Mouse (Mus musculus): Measurements from ENCODE around the gene Dgcr8. TPM values are rescaled to one million over a fixed set of nuclear protein-coding genes. Genes with fewer than 3 reads are reported as not detected.
A peak's percentile ranks its signal among the peaks of the same experiment; 100 is the strongest.

Dgcr8 gene
- polyA plus RNA-seq, 2 experiments: 8.8 to 23.4 TPM

GRCm38 (mm10) chr16:18235389-18236065, 53.5 kb downstream of the Dgcr8 start:
- no peak for DNase-seq (ENCODE audit: low read depth in 3 of 3, low spot score in 3 of 3)
- Histone ChIP-seq H3K9ac (replicated peaks) (no peak overlapping the region), H3K27ac (no peak overlapping the region), H3K4me1 (replicated peaks; ENCODE audit: control insufficient read depth in 2 of 2, insufficient read depth in 2 of 2, low read length in 1 of 2) (peaks cover 3 to 15% of the 10 kb centered on the region in 2 experiments; a peak in 3 of 4 replicates), H3K9me3 (ENCODE audit: control insufficient read depth, low read length) (no peaks in the 10 kb centered on the region), H3K4me2 (ENCODE audit: low read depth) (peak overlapping the region; percentile 70), H3K27me3 (ENCODE audit: control insufficient read depth, insufficient read depth, low read length) (peaks cover 24% of the 10 kb centered on the region), H3K36me3 (replicated peaks; ENCODE audit: control insufficient read depth, insufficient read depth, low read depth) (peaks cover 22% of the 10 kb centered on the region), H3K4me3 (ENCODE audit: insufficient read depth in 1 of 2, low read depth in 2 of 2, low read length in 2 of 2) (peak overlapping the region; percentile 47 to 65)
- 9% methylated on average over 19 of the region's 19 CpGs for WGBS (ENCODE audit: insufficient replicate concordance)
- no peak for TF ChIP-seq EP300 (IDR thresholded peaks at IDR 0.05; ENCODE audit: low read depth)
- TF ChIP-seq CTCF (IDR thresholded peaks at IDR 0.05; ENCODE audit: low read depth): no peak
- peak; percentile 14; the same call in 1 of the 2 replicates for ATAC-seq (ENCODE audit: insufficient read depth)

- Histone ChIP-seq H3K4me2 (ENCODE audit: low read depth) (peak within 1 kb of the TSS; percentile 70), H3K4me1 (replicated peaks; ENCODE audit: control insufficient read depth in 2 of 2, insufficient read depth in 2 of 2, low read length in 1 of 2) (peaks cover 3 to 15% of the 10 kb centered on the region in 2 experiments; a peak in 3 of 4 replicates), H3K27ac (no peak within 1 kb of the TSS), H3K9me3 (ENCODE audit: control insufficient read depth, low read length) (no peaks in the 10 kb centered on the region), H3K27me3 (ENCODE audit: control insufficient read depth, insufficient read depth, low read length) (peaks cover 24% of the 10 kb centered on the region), H3K36me3 (replicated peaks; ENCODE audit: control insufficient read depth, insufficient read depth, low read depth) (peaks cover 16% of the 10 kb centered on the region), H3K9ac (replicated peaks) (peak within 1 kb of the TSS; percentile 47), H3K4me3 (ENCODE audit: insufficient read depth in 1 of 2, low read depth in 2 of 2, low read length in 2 of 2) (peak within 1 kb of the TSS; percentile 57 to 65)
- ATAC-seq (ENCODE audit: insufficient read depth) (peak; percentile 29; the same call in 1 of the 2 replicates), DNase-seq (ENCODE audit: low read depth in 3 of 3, low spot score in 3 of 3) (no peak)
- WGBS (ENCODE audit: insufficient replicate concordance): under 1% methylated on average over 74 of the region's 79 CpGs
- TF ChIP-seq CTCF (IDR thresholded peaks at IDR 0.05; ENCODE audit: low read depth): no peak
- no peak for TF ChIP-seq EP300 (IDR thresholded peaks at IDR 0.05; ENCODE audit: low read depth)
These were observed 54.2 kb downstream of the Dgcr8 start, which contains the start of gene Zdhhc8 for GRCm38 (mm10) chr16:18234671-18235388. Gene Zdhhc8, minus strand, starts transcription at chr16:18235136.

- WGBS (ENCODE audit: insufficient replicate concordance): 17% methylated on average over 13 of the region's 13 CpGs
- no peak for ATAC-seq (ENCODE audit: insufficient read depth)
These were observed 55.0 kb downstream of the Dgcr8 start for GRCm38 (mm10) chr16:18233919-18234670.

GRCm38 (mm10) chr16:18233451-18233850, 55.6 kb downstream of the Dgcr8 start:
- peaks cover 6% of the 10 kb centered on the region for H3K36me3 ChIP-seq (replicated peaks; ENCODE audit: control insufficient read depth, insufficient read depth, low read depth)
- no peak overlapping the region for H3K4me3 ChIP-seq (ENCODE audit: insufficient read depth in 1 of 2, low read depth in 2 of 2, low read length in 2 of 2)
- no peaks in the 10 kb centered on the region for H3K9me3 ChIP-seq (ENCODE audit: control insufficient read depth, low read length)
- DNase-seq (ENCODE audit: low read depth in 3 of 3, low spot score in 3 of 3) (no peak), ATAC-seq (ENCODE audit: insufficient read depth) (no peak)
- TF ChIP-seq CTCF (IDR thresholded peaks at IDR 0.05; ENCODE audit: low read depth) (no peak), EP300 (IDR thresholded peaks at IDR 0.05; ENCODE audit: low read depth) (no peak)
- H3K9ac ChIP-seq (replicated peaks): no peak overlapping the region
- H3K27ac ChIP-seq: no peak overlapping the region
- H3K4me1 ChIP-seq (replicated peaks; ENCODE audit: control insufficient read depth in 2 of 2, insufficient read depth in 2 of 2, low read length in 1 of 2): peaks cover 3 to 15% of the 10 kb centered on the region in 2 experiments; a peak in 3 of 4 replicates
- no peak overlapping the region for H3K4me2 ChIP-seq (ENCODE audit: low read depth)
- peaks cover 24% of the 10 kb centered on the region for H3K27me3 ChIP-seq (ENCODE audit: control insufficient read depth, insufficient read depth, low read length)
- WGBS (ENCODE audit: insufficient replicate concordance): 28% methylated on average over 1 of the region's 1 CpGs

More at GRCm38 (mm10) chr16:18233919-18234670, 55.0 kb downstream of the Dgcr8 start:
- no peaks in the 10 kb centered on the region for H3K9me3 ChIP-seq (ENCODE audit: control insufficient read depth, low read length)
- H3K9ac ChIP-seq (replicated peaks): peak overlapping the region; percentile 47
- peak overlapping the region; percentile 70 for H3K4me2 ChIP-seq (ENCODE audit: low read depth)
- peaks cover 11% of the 10 kb centered on the region for H3K36me3 ChIP-seq (replicated peaks; ENCODE audit: control insufficient read depth, insufficient read depth, low read depth)
- peaks cover 3 to 15% of the 10 kb centered on the region in 2 experiments; a peak in 3 of 4 replicates for H3K4me1 ChIP-seq (replicated peaks; ENCODE audit: control insufficient read depth in 2 of 2, insufficient read depth in 2 of 2, low read length in 1 of 2)
- no peak for DNase-seq (ENCODE audit: low read depth in 3 of 3, low spot score in 3 of 3)
- H3K27me3 ChIP-seq (ENCODE audit: control insufficient read depth, insufficient read depth, low read length): peaks cover 24% of the 10 kb centered on the region
- peak overlapping the region; percentile 57 to 65 for H3K4me3 ChIP-seq (ENCODE audit: insufficient read depth in 1 of 2, low read depth in 2 of 2, low read length in 2 of 2)
- TF ChIP-seq CTCF (IDR thresholded peaks at IDR 0.05; ENCODE audit: low read depth) (no peak), EP300 (IDR thresholded peaks at IDR 0.05; ENCODE audit: low read depth) (no peak)
- H3K27ac ChIP-seq: no peak overlapping the region
